Mouse (Mus musculus) right cerebral cortex, postnatal 36 days (tissue): ENCODE data around the gene Rbfox1.

ENCODE experiments used
- DNase-seq, 2 experiments: peaks; one replicate each; pipeline ENCODE4 v3.0.0; 2022; ENCODE audit warnings: low spot score in 2 of 2, mixed read lengths in 1 of 2

The Rbfox1 gene

DNA sequence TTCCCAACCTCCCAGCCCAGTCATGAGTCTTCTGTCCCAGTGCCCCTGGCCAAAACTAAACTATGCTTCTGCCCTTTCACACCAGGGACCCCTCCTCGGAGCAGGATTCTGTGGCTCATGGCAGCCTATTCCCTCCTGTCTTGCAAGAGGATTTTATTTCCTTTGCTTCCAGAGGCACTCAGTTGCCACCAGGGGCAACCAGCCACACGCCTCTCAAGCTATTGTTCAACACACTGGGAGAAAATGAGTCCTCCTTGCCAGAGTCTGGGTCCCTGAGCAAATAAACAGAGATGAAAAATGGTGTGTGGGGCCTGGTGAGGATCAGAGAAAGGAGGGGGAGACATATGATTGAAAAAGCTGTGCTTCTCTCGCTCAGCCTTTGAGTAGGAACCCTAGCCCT lies 327.8 kb downstream of the Rbfox1 start:
- no peak for DNase-seq

- no peak for DNase-seq
Measured at GRCm38 (mm10) chr16:6227449-6227848, 342.3 kb downstream of the Rbfox1 start.

DNA sequence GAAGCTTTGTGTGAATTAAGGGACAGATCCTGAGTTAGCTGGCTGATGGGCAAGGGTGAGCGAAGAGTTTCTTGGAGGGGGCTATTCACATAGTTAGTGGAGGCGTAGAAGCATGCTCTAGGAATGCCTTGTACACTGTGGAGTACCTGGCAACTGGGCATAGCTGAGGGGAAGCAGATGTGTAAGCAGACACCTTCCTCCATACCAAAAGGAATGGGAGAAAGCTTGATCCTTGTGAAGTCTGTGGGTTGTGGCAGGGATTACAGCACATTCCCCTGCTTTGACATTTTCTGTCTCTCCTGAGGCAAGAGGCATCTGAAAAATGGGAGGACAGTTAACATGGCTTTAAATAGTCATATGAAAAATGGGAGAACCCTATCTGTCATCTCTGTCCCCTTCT lies 347.8 kb downstream of the Rbfox1 start:
- DNase-seq = peak in 1 of 2 experiments; percentile 14

DNA sequence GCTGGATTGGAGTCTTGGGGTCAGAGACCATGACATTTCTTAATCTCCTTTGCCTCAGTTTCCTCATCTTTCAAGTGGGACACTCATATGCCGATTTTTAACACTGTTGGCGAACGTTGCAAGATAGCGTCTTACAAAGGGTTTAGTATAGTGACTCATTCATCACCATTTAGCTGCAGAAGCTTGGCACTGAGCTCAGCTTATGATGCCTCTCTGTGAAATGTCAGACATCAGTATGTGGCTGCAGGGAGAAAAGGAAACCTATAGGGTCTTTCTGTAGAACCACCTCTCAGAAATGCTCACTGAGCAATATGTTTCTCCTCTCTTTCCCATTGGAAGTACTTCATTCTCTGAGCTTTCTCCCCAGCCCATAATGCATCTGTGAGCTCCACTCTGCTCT lies 356.2 kb downstream of the Rbfox1 start:
- DNase-seq = no peak

DNA sequence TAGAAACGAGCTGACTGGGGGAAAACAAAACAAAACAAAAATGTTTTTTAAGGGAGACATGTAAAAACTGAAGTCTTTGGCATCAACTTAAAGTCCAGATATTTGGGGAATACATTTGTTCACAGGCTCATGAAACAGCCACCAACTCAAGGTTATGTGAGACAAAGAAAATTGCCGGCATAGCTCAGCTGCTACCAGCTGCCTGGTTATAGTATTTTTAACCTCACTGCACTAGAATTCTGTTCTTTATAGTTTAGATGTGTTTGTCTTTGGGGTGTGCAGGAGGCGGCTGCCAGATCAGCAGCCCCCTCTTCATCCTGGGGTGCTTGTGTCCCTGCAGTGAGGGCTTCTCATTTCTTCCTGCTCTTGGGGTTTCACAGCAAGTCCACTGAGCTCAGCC lies 357.3 kb downstream of the Rbfox1 start:
- DNase-seq = no peak

- DNase-seq = no peak
Measured at GRCm38 (mm10) chr16:6247569-6247968, 362.4 kb downstream of the Rbfox1 start.

DNA sequence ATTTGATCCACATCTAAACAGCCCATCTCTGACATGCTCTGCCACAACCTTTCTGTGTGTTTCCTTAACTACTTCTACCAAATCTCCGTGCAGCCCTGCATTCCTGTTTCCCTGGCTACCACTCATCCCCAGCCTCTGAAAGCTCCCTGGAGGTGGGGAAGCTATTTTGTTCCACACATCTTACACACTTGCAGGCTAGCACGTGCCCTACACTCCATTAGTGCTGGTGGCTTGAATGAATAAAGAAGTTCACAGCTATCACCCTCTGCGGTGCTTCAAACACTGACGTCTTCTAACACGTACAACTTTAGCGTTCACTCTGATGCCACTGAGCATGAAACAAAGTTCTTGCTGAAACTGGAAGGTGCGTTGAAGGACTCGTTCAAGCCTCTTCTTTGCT lies 379.4 kb downstream of the Rbfox1 start:
- DNase-seq = no peak

- no peak for DNase-seq
Measured at GRCm38 (mm10) chr16:6265610-6266009, 380.5 kb downstream of the Rbfox1 start.

DNA sequence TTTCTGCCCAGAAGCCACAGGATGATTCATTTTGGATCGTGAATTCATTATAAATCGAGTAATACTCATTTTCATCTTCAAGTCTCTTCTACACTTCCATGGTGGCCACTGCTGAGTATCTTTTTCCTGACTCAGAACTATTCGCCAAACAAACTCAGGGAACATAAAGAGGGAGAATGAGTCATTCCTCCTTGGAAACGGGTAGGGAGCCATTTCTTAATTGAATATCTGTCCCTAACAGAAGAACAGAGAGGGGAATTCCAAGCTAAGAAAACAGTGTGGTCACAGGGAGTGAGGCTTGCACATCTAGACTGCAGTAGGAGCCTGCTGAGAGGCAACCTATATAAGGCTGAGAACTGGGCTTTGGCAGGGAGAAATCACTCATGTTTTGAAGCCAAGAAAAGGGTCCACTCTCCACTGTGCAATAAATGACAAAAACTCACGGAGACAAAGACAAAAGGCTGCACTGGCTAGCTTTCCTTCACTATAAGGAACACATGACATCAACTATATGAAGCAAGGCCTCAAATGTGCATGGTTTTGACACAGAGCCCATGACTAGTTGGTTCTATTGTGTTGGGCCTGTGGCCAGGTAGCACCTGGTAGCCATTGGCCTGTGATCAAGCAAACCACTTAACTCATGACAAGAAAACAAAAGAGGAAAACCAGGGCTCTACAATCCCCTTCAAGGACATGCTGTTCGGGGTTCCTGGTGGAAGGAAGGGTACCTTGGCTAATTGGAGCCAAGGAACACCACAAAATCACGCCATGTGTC lies 386.6 kb downstream of the Rbfox1 start:
- DNase-seq = no peak

DNA sequence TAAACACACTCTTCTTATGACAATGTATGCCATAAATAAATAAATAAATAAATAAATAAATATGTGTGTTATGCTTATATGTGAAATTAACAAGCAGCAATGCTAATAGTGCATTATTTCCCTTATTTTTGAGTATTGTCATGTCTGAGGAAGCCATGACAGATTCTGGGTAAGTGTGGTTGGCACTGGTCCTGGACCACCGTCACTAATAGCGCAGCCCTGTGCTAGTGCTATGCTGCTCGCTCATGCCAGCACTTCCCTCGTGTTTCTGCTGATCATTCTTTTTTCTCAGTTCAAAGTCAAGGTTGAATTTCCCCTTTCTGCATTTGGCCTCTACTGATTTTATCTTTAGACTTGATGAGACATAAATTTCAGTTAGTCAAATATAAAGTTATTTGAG lies 398.3 kb downstream of the Rbfox1 start:
- no peak for DNase-seq

DNA sequence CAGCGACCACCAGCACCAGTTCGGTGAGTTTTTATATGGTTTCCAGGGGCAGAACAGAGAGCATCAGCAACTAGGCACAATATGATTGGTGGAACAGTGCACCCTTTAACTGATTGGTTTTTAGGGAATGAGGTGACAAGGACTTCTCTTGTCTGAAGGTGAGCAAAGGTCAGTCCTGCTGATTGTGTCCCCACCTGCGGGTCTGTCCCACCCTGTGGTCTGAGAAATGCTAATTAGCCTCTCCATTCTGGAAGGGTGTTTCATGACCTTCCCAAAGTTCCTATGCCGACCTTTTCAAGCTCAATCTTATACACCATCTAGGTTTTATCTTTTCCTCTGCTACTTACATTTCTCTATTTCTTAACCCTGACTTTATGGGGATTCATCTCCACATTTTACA lies 399.2 kb downstream of the Rbfox1 start:
- DNase-seq = no peak

- no peak for DNase-seq
Measured at GRCm38 (mm10) chr16:6287699-6288098, 402.5 kb downstream of the Rbfox1 start.

DNA sequence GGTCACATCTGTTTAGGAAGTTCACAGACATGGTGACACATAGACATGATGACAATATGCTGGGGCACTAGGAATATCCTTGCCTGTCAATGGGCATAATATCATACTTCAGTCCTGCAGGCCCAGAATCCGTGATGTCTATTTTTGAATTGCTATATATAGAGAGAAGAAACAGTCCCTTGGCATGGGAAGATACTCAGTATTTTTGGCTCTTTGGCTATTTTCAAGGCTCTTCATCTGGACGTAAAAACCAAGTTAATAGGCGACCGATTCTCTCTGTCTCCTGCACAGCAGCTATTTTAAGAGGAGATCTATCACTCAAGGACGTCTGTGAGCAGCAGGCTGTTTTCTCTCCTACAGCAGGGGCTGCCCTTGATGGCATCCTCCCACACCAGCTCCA lies 415.0 kb downstream of the Rbfox1 start:
- no peak for DNase-seq

DNA sequence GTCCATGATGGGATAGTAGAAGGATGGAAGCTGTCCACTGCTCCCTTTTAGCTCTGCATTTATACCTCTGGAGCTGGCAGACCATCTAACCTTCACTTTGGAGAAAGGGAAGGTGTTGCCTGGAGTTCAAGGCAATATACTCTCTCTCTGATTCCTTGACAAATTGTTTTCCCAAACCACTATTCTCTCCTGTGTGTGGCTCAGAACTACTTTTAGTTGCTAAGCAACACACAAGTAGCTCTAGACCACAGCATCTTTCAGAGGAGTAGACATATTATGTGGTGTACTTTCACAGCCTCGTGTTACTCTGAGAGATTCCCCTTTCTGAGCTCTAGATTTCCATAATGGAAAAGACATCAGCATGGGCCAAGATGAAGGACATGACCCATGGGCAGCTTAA lies 417.9 kb downstream of the Rbfox1 start:
- no peak for DNase-seq

DNA sequence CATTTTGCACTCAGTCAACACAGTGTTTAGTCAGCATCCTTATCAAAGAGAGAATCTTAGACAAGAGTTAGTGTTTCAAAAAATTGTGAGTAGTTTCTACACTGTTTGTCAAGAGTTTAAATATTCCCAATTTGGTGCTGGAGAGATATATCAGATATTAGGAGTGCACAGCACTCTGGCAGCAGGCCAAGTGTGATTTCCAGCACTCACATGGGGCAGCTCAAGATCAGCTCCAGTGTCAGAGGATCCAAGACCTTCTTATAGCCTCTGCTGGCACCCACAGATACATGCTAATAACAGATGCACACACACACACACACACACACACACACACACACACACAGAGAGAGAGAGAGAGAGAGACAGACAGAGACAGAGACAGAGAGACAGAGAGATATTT lies 424.8 kb downstream of the Rbfox1 start:
- DNase-seq = no peak

GRCm38 (mm10) chr16:6310744-6311678 lies 425.9 kb downstream of the Rbfox1 start:
- no peak for DNase-seq

GRCm38 (mm10) chr16:6313689-6314088 lies 428.5 kb downstream of the Rbfox1 start:
- peak; percentile 45 to 64 for DNase-seq

DNA sequence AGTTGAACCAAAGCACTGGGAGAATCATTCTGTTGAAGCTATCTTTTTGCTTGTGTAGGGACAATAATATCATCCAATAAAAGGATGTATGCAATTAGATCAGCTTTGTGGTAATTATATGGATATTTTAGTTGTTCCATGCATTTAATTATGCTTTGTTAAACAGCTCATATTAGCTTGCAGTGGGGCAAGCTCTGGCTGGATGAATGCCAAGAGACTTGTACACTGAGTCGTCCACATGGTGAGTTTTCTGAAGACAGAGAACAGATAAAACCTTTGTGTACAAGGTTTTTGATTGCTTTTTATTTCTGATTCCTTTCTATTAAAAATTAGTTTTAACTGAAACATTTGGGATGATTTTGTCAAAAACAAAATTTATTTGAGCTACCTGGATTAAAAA lies 439.7 kb downstream of the Rbfox1 start:
- DNase-seq = no peak

DNA sequence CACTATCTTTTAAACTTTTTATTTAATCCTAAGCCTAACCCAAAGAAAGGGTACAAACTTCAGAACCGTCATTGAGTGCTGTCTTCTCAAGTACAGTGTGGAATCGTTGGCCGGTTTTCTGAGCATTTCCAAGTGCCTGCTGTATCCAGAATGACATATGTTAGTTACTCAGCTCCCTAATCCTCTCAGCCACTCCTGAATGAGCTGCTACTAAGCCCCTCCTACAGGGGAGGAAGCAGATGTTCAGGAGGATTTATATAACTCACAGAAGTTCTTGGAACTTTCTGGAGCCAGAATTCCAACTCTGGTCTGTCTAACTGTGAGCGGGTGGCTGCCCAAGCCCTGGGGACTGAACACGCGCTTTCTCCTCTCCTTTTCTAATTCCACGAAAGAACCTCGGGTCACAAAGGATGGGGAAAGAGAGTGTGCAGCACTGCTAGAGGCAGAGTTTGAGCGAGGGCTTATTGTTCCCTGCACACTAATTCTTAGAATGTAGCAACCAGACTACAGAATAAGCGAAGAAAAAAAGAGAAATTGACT lies 446.3 kb downstream of the Rbfox1 start:
- no peak for DNase-seq

- no peak for DNase-seq
Measured at GRCm38 (mm10) chr16:6333273-6333672, 448.1 kb downstream of the Rbfox1 start.

DNA sequence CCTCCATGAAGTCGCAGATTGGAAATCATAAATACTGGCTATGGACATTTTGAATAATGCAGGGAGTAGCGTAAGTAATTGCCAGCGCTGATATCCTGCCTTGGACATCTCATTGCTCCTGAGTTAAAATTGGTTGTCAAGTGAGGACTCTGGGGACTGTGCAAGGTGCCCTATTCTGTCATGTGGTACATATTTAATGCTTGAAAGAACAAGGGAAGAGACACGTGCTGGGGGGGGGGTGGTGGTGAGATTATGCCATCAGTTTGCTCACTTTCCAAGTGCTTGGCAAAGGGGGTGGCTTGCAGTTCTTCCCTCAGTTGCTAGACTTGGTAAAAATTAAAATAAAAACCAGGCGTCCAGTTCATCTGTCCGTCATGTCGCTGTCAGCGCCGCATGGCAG lies 462.9 kb downstream of the Rbfox1 start:
- DNase-seq = no peak

DNA sequence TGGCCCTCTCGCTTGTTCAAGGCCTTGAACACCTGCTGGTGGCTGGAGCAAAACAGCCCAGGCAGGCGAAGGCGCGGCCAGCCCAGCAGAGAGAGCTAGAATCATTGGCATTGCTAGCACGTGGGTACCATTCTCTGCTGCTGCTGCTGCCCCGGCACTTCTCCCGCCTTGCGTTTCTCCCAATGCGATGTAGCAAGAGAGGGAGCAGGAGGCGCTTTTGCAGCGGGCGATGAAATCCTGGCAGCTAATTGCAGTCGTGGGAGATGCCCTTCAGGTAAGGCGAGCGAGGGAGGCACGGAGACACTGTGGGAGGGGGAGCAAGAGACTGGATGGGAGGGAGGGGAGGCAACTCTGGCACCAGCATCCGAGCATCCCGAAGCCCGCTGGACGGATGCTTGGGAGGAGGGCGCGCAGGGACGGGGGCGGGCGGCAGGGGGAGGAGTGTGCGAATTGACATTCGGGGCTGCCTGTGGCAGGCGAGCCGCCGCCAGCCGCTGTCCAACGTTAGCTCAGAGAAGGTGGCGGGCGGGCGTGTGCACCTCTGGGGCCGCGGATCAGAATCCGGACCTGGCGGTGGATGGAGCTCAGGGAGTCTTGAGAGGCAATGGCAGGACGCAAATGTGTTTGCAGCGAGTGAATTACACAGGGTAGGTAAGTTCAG lies 463.6 kb downstream of the Rbfox1 start:
- DNase-seq = peak; percentile 69 to 77
